Mouse (Mus musculus): ENCODE measurements at regions not wholly inside any gene's neighbourhood (a gene's known extent, or its start where the extent isn't known, plus 50 kb on each side); places are given as distances from the start of the nearest gene placed in this dataset.
A peak's percentile ranks its signal among the peaks of the same experiment; 100 is the strongest.

GRCm38 (mm10) chr3:104288970-104289680 is 69.0 kb upstream of the Magi3 start:
- 31% methylated on average over 5 of the region's 5 CpGs for WGBS
- no peak overlapping the region for H3K4me2 ChIP-seq (replicated peaks)
- H3K36me3 ChIP-seq: no peaks in the 10 kb centered on the region
- H3K4me3 ChIP-seq (replicated peaks): no peak overlapping the region
- H3K9ac ChIP-seq: no peak overlapping the region
- H3K27me3 ChIP-seq (replicated peaks): no peaks in the 10 kb centered on the region
- peaks cover 4% of the 10 kb centered on the region; the same call in 1 of the 2 replicates for H3K4me1 ChIP-seq (replicated peaks)
- H3K27ac ChIP-seq: no peak overlapping the region
- peak; percentile 77 for ATAC-seq
- H3K9me3 ChIP-seq: no peaks in the 10 kb centered on the region

- Histone ChIP-seq H3K4me2 (replicated peaks) (no peak overlapping the region), H3K4me3 (replicated peaks) (no peak overlapping the region), H3K36me3 (no peaks in the 10 kb centered on the region), H3K27me3 (replicated peaks) (no peaks in the 10 kb centered on the region), H3K9me3 (no peaks in the 10 kb centered on the region), H3K9ac (no peak overlapping the region), H3K4me1 (replicated peaks) (peaks cover 4% of the 10 kb centered on the region; the same call in 1 of the 2 replicates), H3K27ac (no peak overlapping the region)
- no peak for ATAC-seq
These were observed 67.7 kb upstream of the Magi3 start for GRCm38 (mm10) chr3:104287900-104288299.

GRCm38 (mm10) chr3:104284961-104285360 is 64.8 kb upstream of the Magi3 start:
- WGBS: 93% methylated on average over 2 of the region's 2 CpGs
- Histone ChIP-seq H3K9ac (no peak overlapping the region), H3K36me3 (no peaks in the 10 kb centered on the region), H3K9me3 (no peaks in the 10 kb centered on the region), H3K27ac (no peak overlapping the region), H3K4me3 (replicated peaks) (no peak overlapping the region), H3K27me3 (replicated peaks) (no peaks in the 10 kb centered on the region), H3K4me1 (replicated peaks) (peaks cover 4% of the 10 kb centered on the region; the same call in 1 of the 2 replicates), H3K4me2 (replicated peaks) (no peak overlapping the region)
- ATAC-seq: no peak

GRCm38 (mm10) chr3:104283855-104284254 is 63.7 kb upstream of the Magi3 start:
- WGBS: 62% methylated on average over 5 of the region's 5 CpGs
- H3K4me2 ChIP-seq (replicated peaks): no peak overlapping the region
- no peaks in the 10 kb centered on the region for H3K9me3 ChIP-seq
- no peak for ATAC-seq
- no peaks in the 10 kb centered on the region for H3K27me3 ChIP-seq (replicated peaks)
- no peak overlapping the region for H3K27ac ChIP-seq
- no peaks in the 10 kb centered on the region for H3K36me3 ChIP-seq
- H3K9ac ChIP-seq: no peak overlapping the region
- H3K4me3 ChIP-seq (replicated peaks): no peak overlapping the region
- peaks cover 4% of the 10 kb centered on the region; the same call in 1 of the 2 replicates for H3K4me1 ChIP-seq (replicated peaks)

- Histone ChIP-seq H3K27ac (no peak overlapping the region), H3K4me3 (replicated peaks) (no peak overlapping the region), H3K9me3 (no peaks in the 10 kb centered on the region), H3K36me3 (no peaks in the 10 kb centered on the region), H3K9ac (no peak overlapping the region), H3K4me1 (replicated peaks) (no peaks in the 10 kb centered on the region), H3K27me3 (replicated peaks) (no peaks in the 10 kb centered on the region), H3K4me2 (replicated peaks) (no peak overlapping the region)
- ATAC-seq: peak; percentile 83
- WGBS: 51% methylated on average over 6 of the region's 6 CpGs
These were observed 59.3 kb upstream of the Magi3 start for GRCm38 (mm10) chr3:104279505-104279904.

- Histone ChIP-seq H3K27me3 (replicated peaks) (no peaks in the 10 kb centered on the region), H3K4me3 (replicated peaks) (no peak overlapping the region), H3K36me3 (no peaks in the 10 kb centered on the region), H3K9ac (no peak overlapping the region), H3K9me3 (no peaks in the 10 kb centered on the region), H3K4me2 (replicated peaks) (no peak overlapping the region), H3K27ac (no peak overlapping the region), H3K4me1 (replicated peaks) (no peaks in the 10 kb centered on the region)
- ATAC-seq: no peak
- 25% methylated on average over 1 of the region's 1 CpGs for WGBS
These were observed 54.6 kb upstream of the Magi3 start for GRCm38 (mm10) chr3:104274718-104275302.

GRCm38 (mm10) chr3:104274084-104274483 is 53.9 kb upstream of the Magi3 start:
- Histone ChIP-seq H3K9ac (no peak overlapping the region), H3K36me3 (no peaks in the 10 kb centered on the region), H3K9me3 (no peaks in the 10 kb centered on the region), H3K4me1 (replicated peaks) (no peaks in the 10 kb centered on the region), H3K27me3 (replicated peaks) (no peaks in the 10 kb centered on the region), H3K27ac (no peak overlapping the region), H3K4me3 (replicated peaks) (no peak overlapping the region), H3K4me2 (replicated peaks) (no peak overlapping the region)
- 0 out of 2 replicates have a peak, but pooled peaks have one; percentile 23 for ATAC-seq
